Mouse (Mus musculus): ENCODE results near the gene Gsg1. TPM values are rescaled to one million over a fixed set of nuclear protein-coding genes. Genes with fewer than 3 reads are reported as not detected.

Gene Gsg1
- total RNA-seq, 2 experiments from 2014 or later, result not detected

DNA sequence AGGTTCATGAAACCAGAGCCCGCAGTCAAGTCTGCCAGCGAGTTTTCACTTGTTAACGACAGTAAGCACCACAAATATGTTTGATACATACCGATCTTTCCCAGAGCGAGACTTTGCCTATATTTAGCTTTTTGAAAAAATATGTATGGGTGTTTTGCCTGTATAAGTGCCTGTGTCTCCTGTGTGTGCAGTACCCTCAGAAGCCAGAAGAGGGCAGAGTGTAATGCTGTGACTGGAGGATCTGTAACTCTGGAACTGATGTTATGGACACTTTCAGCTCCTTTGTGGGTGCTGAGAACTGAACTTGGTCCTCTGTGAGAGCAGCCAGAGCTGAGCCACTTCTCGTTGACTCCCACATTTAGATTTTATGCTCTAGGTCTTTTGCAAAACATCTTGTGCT lies 10.0 kb upstream of the Gsg1 start:
- ATAC-seq (replicated peaks; ENCODE audit: low FRiP score, poor library complexity, severe bottlenecking), result no peak

DNA sequence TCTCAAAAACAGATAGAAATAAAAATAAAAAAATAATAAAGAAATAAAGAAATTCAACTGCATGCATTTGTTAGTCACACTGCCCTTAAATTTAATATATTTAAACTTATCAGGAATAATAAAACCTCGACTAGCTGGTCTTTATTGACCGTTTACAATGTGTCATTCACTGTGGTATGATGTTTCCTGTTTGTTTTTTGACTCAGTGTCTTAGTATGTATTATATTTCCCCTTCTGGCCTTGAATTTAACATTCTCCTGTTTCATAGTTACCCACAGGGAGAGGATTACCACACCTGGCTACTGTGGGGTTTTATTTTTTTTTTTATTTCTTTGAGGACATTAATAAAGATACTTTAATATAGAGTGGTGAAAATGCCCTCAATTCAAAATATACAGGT lies 8.4 kb upstream of the Gsg1 start:
- ATAC-seq (replicated peaks; ENCODE audit: low FRiP score, poor library complexity, severe bottlenecking), result no peak

DNA sequence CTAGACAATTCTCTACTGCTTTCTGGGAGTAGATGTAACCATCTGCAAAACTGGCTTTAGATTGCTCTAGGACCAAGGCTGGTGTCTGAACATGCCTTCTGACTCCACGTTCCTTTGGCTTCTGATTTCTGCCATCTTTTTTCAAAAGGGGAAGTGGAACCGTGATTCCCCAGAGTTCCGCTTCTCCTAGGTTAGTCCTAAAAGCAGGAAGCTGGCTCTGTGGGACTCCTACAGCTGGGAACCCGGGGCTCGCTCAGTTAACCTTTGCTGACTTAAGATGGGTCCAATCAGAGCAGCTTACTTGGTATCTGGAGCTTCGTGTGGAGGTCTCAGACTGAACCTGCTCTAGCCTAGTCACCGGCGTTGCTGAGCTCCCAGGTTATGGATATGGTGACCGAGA lies 7.0 kb upstream of the Gsg1 start:
- ATAC-seq (replicated peaks; ENCODE audit: low FRiP score, poor library complexity, severe bottlenecking), result no peak

DNA sequence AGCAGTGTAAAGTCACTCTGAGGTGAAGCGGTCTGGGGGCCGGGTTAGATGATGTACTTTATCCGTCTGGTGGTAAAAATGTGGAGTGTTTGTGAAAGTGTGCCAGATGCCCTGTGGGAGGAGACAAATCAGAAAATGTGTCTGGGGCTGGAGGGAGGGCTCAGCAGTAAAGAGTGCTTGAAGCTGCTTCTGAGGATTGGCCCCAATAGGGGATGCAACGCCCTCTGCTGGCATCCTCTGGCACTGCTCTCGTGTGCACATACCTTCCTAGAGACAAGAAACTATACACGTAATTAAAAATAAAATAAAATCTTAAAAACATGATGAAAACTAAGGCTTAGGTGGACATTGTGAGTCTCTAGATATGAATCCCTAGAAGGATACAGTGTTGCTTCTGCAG lies 6.3 kb upstream of the Gsg1 start:
- peak; percentile 46; the same call in 1 of the 2 replicates for ATAC-seq (replicated peaks; ENCODE audit: low FRiP score, poor library complexity, severe bottlenecking)

DNA sequence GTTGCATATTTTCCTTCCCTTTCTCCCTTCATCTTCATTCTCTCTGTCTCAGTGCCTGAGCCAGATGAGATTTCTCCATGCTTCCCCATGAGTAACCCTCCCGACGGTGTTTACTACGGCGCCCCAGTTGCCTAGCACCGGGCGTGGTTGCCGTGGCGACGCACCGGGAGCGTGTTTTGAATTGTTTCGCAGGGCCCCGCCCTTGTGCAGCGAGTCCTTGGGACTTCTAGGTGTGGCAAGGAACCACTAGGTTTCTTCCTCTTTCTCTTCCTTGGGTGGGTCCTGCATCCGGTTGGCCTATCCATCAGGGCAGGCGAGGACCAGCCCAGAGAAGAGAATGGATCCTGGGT lies 1.4 kb downstream of the Gsg1 start:
- no peak for ATAC-seq (replicated peaks; ENCODE audit: low FRiP score, poor library complexity, severe bottlenecking)

DNA sequence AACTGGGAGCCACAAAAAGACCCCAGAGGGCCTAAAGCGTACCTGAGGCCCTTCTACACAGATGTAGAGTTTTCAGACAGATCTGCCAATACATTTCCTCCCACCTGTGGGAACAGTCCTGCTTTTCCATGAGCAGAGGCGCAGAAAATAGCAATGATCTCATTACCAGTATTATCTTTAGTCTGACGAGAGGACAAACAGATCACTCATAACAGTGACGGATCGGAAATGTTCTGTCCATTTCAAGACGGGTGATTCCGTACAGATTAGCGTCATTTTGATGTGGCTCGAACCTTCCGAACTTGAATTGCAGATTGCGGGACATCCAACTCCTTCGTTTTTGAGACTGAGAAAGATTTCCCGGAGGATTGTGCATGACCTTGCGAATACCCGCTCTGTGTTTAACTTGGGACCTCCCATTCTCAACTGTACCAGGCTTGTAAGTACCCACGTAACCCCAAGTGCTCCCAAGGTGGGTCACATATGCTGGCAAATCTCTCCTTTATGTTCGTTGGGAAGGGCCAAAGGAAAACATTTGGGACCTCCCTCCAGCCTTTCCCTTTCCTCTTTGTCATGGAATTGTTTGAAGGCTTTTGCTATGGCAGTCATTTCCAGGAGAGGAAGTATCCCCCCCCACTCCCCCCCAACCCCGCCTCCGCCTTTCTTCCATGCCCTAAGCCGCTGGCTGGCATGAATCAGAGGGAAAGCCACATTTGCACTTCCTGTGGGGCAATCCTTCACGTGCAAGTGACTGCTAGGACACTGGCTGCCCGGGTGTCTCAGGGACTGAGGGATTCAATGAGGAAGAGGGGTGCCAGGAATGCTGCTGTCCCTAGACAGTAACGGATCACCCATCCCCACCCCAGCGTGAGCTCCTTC lies 2.1 kb downstream of the Gsg1 start:
- ATAC-seq (replicated peaks; ENCODE audit: low FRiP score, poor library complexity, severe bottlenecking), result no peak

DNA sequence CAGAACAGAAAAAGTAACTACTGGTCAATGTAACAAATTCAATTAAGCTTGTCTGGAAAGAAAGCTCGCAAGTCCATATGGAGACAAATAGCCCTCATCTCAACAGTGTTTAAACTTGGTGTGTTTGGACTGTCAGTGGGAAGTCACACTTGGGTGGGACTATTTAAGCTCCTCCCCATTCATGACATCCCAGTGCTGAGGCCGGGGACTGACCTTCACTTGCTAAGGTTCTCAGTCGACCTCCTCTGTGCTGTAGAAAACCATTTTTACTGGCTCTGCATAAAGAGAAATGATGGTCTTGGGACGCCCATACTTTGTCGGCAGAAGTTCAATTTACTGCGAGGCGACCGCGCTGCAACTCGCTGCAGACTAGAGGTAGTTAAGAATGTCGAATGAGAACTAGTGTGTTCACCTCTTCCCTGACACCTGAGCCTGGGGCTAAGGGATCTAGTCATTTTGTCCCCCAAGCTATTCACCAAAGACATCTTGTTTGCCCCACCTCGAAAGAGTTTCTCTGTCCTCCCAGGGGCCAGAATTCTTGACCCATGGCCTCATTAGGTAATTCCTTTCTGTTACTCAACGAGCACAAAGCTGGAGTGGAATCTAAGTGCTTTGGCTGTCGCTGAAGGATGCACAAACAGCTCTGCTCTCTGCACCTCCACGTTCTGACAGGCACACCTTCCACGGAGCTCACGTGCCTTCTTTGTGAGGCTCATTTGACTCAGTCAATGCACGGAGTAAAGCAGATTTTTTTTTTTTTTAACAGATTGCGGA lies 3.0 kb downstream of the Gsg1 start:
- no peak for ATAC-seq (replicated peaks; ENCODE audit: low FRiP score, poor library complexity, severe bottlenecking)

DNA sequence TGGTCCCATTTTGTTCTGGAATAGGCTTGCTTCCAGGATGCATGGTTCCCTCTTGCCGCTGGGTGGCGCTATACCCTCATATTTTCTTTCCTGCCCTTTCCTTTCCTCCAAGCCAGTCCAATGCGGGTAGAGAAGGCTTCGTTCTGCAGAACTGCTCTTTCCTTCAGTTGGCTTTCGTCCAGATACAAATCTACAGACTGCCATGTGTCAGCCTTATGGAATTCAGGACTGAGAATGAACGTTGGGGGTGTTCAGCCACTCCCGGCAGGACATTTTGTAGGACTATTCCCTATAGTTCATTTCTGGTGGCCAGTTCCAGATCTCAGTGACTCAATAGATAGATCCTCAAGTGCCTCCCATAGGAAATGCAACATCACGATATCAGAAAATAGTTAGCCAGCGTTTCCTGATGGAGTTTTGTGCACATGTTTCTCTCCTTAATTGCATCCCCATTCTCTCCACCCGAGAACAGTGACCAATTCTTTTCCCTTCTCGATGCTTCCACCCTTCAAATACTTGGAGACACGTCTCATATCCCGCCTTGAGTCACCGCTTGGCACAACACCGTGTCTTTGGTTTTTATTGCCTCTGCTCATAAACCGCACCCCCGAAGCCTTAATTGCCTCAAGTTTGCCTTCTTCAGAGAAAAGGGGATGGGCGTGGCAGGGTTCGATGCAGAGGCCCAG lies 4.2 kb downstream of the Gsg1 start:
- 0 out of 2 replicates have a peak, but pooled peaks have one; percentile 39 for ATAC-seq (replicated peaks; ENCODE audit: low FRiP score, poor library complexity, severe bottlenecking)

DNA sequence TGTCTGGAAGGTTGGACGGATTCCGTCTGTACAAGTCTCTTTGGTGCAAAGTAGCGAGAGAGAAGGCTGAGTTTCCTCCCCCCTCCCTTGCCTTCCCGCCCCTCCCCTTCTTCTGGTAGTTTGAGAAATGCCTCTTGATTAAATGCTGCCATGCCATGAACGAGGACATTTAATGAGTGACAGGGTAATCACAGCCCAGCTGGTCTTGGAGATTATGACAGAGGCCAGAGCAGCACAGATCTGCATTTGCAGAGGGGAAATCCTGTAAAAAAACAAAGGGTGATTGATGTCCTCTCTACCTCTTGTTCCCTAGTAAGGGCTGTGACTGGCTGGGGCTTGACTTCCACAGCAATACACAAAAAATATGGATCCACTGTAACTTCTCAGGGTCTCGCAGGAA lies 6.3 kb downstream of the Gsg1 start:
- no peak for ATAC-seq (replicated peaks; ENCODE audit: low FRiP score, poor library complexity, severe bottlenecking)

DNA sequence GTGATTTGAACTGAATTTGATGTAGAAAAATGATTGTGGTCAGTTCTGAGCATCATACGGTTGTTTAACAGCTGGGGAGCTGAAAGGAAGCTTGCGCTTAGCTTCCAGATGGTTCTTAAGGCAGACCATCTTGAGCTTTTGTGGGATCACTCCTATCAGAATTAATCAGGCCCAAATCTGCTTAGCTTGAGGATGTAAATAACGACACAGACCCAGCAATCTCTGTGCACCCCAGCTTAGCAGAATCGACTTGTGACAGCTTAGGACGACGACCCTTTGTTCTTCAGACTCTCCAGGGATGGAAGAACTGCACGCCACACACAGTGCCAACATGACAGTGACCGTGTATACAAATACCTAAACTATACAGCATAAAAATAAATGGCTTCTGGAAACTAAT lies 8.6 kb downstream of the Gsg1 start:
- ATAC-seq (replicated peaks; ENCODE audit: low FRiP score, poor library complexity, severe bottlenecking), result no peak

DNA sequence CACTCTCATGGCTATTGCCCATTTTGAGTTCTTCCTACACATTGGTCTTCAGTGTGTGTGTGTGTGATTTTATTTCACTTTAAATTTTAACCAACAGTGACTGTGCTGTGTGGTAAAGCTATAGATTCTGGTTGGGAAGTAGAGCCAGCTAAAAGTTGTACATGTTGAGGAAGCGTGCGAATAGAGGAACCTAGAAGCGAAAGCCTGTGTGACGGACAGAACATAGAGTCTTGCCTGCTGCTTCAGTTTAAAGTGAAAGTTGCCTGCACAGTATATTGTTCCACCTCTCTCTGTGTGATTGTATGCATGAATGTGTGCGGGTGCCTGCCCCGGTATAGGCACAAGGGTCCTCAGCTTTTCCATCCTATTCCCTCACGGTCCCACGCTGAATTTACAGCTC lies 13.8 kb downstream of the Gsg1 start:
- no peak for ATAC-seq (replicated peaks; ENCODE audit: low FRiP score, poor library complexity, severe bottlenecking)

DNA sequence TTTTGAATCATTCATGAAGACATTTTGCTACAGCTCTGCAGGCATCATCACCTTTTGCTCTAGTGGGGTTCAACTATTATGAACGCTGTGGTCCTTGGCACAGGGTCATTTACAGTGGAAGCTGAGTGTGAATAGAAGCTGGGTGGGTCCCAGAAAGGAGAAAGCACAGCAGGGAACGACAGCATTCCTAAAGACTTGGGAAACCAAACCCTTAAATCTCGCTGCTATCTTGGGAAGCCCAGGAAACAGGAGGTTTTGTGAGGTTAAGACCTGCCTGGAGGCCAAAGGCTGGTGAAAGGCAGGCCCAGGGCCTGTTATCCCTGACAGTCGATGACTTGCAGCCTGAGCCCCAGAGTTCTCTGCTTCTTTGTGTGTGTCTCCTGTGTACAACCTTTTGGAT lies 15.9 kb downstream of the Gsg1 start:
- no peak for ATAC-seq (replicated peaks; ENCODE audit: low FRiP score, poor library complexity, severe bottlenecking)

DNA sequence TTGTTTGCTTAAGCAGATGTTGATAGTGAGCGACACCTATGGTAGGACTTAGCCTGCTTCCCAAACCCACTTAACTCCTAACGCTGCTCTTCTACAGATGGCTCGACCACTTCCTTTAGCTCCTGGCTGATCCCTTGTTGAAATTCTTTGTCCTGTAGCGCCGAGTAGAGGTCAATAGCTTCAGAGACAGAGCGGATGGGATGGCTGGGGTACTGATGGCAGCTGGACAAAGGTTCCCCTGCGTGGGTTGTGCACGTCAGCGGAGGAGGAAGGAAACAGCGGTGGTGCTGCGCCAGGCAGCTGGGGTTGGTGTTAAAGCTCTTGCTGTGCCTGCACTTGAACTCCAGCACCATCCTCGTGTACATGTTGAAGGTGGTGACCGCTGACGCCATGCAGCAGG lies 16.8 kb downstream of the Gsg1 start:
- no peak for ATAC-seq (replicated peaks; ENCODE audit: low FRiP score, poor library complexity, severe bottlenecking)

DNA sequence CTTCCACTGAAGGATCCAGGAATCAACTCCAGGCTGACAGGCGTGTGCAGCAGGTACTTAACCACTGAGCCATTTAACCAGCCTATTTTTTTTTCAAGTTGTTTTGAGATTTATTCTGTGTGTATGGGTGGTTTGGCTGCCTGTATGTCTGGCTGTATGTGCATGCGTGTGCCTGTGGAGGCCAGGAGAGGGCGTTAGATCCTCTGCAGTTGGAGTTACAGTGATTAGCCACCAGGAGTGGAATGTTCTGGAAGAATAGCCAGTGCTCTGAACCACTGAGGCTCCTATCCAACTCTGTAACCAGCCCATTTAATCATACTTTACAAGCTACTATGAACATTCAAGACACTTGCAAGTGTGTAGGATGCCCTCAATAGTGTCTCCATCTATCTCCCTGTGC lies 17.6 kb downstream of the Gsg1 start:
- ATAC-seq (replicated peaks; ENCODE audit: low FRiP score, poor library complexity, severe bottlenecking), result no peak

DNA sequence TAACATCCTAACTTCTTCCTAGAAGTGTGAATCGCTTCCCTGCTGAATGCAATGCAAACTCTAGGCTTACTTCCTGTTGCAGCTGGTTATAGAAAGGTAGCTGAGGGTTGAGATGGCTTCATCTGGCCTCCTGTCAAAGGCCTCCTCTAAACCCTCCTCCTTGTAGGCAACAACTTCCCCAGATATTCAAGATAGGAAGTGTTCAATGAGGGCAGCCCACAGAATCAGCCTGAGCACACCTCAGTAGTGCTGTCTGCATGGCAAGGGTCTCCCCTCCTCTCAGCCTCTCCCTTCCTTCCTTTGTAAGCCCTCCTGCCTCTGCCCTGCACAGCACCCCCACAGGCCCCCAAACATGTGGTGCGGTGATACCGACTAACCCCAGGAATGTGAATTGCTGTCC lies 18.4 kb downstream of the Gsg1 start:
- ATAC-seq (replicated peaks; ENCODE audit: low FRiP score, poor library complexity, severe bottlenecking), result no peak

DNA sequence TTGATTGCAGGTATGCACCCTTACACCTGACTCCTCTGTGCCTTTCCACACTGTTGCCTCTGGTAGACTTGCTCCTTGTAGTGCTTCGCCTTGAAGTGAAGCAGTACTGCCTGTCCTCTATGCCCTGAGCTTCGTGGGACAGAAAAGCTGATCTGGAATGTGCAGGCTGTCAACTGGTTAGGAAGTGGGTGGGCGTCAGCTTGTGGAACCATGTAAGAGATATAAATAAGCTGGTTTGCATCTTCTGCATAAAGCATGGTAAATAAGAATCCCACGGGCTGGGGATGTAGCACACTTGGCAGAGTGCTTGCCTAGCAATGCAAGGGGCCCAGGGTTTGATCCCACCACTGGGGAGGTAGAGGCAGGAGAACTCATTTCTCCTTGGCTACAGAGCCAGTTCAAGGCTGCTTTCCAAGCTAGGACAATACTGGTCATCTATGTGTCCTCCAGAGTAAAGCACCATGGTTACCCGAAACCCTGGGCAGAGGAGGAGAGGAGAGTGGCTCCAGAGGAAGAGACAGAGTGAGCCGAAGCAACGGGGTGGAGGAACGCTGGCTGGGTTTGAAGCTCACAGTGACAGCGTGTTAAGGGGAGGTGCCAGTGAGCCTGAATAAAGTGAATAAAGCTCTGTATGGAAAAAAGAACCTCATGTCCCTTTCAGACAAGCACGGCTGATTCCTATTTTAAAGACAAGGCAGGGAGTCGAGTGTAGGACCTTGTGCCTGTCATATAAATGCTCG lies 21.5 kb downstream of the Gsg1 start:
- ATAC-seq (replicated peaks; ENCODE audit: low FRiP score, poor library complexity, severe bottlenecking), result no peak

DNA sequence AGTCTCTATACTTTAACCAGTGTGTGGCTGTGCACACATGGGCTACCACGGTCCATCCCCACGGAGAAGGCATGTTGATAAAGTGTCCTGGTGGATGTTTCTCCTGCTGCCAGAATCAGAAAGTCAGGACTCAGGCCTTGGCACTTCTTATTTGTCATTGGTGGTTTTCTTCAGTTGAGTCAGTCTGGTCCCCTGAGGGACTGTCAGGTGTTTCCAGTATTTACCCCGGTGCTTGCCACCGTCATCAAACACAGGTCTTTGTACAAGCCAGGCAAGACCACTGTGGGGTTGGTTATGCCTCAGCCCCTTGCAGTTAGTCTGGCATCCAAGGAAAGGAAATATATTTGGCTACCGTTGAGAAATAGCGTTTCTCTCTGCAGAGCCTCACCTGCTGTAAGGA lies 23.6 kb downstream of the Gsg1 start:
- ATAC-seq (replicated peaks; ENCODE audit: low FRiP score, poor library complexity, severe bottlenecking), result no peak

DNA sequence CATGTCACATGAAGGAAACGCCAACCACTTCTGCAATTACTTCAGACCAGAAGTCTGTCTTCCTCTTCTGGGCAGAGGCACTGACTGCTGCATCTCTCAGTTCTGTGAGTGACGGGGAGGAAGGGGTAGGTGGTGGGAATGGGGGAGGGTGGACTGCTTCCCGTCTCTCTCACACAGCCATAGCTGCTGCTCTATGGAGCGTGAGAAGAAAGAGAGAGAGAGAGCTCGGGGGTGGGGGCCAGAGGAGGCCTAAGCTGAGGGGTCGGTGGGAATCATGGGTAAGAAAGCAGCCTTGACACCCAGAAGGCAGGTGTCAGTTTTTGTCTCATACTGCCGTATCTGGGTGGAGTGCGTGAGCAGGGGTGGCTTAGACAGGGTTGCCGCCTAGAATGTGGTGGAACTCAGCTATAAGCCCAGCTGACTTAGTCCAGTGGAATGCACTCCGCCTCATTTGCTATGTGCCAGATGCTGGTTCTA lies 25.6 kb downstream of the Gsg1 start:
- no peak for ATAC-seq (replicated peaks; ENCODE audit: low FRiP score, poor library complexity, severe bottlenecking)

DNA sequence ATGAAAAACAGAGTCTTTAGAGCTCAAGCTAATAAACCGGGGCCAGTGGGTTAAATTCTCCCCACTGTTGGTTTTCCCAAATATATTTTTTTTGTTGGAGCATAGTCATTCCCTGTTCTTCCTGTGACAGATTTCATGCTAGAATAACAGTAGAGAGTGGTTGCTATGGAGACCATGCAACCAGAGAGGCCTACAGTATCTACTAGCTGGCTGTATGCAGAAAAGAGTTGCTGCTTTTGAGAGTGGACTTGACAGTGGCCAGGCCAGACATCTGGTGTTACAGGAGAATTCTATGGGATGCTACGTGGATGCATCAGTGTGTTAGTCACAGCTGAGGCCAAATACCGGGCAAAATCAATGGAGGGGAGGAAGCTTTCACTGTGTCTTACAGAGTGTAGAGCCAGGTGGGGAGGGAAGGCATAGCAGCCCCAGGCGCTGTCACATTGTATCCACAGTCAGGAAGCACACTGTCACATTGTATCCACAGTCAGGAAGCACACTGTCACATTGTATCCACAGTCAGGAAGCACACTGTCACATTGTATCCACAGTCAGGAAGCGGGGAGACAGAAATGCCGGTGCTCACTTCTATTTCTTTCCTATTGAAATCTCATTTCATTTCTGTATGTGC lies 30.2 kb downstream of the Gsg1 start:
- no peak for ATAC-seq (replicated peaks; ENCODE audit: low FRiP score, poor library complexity, severe bottlenecking)

DNA sequence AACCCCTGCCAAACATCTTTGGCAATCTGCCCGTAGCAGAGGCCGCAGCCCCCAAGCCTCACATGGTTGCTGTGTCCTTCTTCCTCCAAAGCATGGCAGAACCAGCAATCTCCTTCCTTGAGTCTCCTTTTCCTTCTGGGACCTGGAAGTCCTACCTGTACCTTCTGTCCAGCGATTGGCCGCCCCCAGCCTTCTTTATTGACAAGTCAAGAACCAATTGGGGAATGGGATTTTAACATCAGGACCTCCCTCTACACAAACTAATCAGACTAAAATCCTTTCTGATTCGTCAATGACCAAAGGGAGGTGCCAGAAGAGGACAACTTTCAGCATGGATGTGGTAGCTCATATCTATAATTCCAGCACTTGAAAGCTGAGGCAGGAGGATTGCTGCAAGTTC lies 34.2 kb downstream of the Gsg1 start:
- ATAC-seq (replicated peaks; ENCODE audit: low FRiP score, poor library complexity, severe bottlenecking), result no peak

Data from erythroblast, adult 5-6 weeks (primary cell).